Mouse (Mus musculus) lung, postnatal 25 days (tissue): ENCODE data around the gene Tmem182.
A peak's percentile ranks its signal among the peaks of the same experiment; 100 is the strongest.

Source experiments
- DNase-seq: peaks from one replicate; pipeline ENCODE4 v3.0.0; 2022; ENCODE audit warnings: low spot score

Gene Tmem182

GRCm38 (mm10) chr1:40805351-40805750 is at the start of gene Tmem182:
Gene Tmem182, plus strand, starts transcription at chr1:40805601.
- DNase-seq, result no peak

DNA sequence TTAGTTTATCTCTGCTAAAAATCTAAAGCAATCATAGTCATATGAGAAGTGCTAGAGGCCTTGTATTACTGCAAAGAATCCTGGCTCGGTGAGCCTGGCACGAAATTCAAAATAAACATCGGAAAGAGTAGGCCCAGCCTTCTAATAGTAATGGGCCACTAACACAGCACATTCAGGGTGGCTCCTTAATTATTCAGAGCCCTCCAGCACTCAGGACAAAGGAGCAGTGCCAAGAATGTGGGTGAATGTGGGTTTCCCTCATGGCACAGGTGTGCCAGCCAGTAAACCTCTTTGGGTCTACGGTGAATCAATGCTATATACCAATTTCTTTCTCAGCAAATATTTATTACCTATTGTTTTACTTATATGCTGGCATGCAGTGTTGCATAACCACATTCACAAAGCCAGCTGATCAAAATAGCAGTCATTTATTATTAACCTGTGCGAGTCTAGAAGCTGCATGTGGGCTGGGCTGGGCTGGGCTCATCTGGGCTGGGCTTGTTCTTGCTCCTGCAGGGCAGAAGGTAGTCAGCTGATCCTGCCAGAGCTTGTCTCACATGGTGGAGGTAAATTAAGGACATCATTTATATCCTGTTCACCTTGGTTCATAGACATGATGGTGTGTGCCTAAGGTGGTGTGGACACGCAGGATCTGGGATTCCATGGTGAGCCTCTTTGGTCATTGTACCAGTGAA is 45.5 kb upstream of the Tmem182 start:
- no peak for DNase-seq

DNA sequence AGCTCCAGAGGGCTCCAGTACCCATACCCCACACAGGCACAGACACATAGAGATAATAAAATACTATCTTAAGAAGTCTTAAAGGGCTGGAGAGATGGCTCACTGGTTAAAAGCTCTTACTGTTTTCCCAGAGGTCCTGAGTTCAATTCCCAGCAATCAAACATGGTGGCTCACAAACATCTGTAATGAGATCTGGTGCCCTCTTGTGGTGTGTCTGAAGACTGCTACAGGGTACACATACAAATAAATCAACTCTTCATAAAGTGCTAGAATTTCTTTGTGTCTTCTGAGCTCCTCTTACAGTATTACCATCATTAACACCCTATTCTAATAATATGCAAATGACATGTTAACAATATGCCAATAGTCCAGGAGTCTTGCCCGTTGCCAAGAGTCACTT is 41.4 kb upstream of the Tmem182 start:
- no peak for DNase-seq

GRCm38 (mm10) chr1:40764701-40765275 is 40.6 kb upstream of the Tmem182 start:
- no peak for DNase-seq

DNA sequence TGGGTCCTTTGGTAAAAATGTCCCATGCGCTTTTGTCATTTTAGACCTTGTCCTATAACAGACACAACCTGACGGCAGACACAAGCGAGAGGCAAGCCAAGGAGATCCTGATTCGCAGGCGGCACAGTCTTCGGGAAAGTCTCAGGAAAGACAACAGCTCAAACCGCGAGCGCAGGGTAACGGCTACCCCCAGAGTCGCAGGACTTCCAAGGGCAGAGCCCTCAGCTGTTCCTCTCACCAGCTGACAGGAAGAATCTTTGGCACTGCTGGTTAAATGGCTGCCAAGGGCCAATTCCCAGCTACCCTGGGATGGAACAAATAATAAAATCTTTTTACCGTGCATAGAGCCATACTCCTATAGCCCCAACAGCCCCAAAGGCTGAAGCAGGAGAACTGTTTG is 39.9 kb upstream of the Tmem182 start:
- DNase-seq, result no peak

DNA sequence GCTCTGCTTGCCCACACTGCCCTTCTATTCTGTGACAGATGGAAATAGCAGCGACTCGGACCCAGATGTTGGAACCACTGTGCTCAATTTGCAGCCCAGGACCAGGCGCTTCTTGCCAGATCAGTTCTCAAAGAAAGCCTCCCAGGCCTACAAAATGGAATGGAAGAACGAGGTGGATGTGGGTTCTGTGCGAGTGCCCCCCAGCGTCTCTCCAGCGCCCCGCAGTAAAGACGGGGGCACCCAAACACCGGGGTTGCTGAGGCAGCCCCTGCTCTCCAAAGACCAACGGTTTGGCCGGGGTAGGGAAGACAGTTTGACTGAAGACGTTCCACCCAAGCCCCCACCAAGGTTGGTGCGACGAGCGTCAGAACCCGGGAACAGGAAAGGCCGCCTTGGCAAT is 37.8 kb upstream of the Tmem182 start:
- DNase-seq, result no peak

GRCm38 (mm10) chr1:40768606-40769005 is 36.8 kb upstream of the Tmem182 start:
- no peak for DNase-seq

DNA sequence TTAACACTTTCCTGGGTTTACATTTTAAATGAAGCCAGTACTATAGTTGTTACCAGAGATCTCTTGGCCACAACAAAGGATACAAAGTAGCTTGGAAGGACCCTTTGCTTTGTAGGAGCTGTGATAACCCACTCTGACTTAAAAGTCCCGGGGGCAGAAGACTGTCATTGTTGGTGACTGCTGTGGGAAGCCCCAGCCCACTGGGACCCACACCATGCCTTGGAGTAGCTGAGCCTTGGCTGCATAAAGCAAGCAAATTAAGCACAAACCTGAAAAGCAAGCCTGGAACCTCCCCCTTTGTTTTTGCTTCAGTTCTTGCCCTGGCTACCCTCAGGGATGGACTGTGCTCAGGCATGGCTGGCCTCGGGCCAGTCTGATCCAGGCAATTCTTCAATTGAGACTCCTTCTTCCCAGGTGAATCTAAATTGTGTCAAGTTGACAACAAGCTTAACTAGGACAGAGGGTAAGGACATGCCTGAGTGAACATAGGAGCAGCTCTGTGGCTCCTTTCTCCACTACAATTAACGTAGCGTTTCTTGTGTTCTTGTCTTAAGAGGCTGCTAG is 36.0 kb upstream of the Tmem182 start:
- DNase-seq, result no peak

GRCm38 (mm10) chr1:40771196-40771970 is 34.0 kb upstream of the Tmem182 start:
- DNase-seq, result no peak

DNA sequence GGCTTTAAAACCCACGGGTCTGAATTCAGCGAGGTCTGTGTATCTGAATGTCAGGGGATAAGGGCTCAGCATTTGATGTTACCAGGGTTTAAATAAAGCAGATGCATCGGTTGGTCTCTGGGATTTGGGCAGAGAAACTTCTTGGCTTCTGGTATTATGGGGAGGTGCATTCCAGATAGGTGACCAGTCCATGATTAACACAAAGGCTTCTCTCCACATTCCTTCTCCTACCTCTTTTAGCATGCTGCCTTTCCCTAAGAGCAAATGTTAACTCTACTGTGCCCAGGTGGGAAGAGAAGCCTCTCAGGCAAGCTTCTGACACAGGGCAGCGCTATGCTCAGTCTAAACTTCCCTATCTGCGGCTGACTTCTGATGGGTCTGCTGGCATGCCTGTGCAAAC is 32.2 kb upstream of the Tmem182 start:
- DNase-seq, result no peak

DNA sequence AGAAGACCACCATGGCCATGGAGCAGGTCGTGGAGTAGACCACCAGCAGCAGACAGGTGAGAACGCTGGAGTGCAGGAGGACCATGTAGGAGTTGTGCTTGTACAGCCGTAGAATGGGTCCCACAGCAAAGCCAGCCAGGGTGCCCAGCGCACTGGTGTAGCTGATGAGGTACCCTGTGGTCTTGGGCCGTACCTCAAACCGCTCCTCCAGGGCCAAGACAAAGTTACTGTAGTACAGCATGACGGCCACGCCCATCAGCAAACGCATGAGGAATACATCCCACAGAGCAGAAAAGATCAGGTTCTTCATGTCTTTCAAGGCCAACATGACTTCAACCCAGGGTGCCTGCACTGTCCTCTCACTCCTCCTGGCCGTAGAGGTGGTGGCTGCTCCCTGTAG is 31.4 kb upstream of the Tmem182 start:
- no peak for DNase-seq

DNA sequence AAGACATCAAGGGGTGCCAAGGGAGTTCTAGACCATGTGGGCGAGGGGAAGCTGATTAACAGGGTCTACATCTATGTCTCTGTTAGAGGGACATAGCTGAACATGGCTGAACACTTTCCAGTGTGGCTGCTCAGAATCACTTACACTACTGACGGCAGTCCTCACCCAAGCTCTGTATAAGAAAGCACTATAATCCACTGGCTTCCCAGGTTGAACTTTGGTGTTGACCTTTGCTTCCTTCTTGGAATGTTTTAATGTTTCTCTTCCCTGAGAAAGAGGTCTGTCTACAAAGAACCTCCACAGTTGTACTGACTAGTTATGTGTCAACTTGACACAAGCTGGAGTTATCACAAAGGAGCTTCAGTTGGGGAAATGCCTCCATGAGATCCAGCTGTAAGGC is 29.3 kb upstream of the Tmem182 start:
- DNase-seq, result no peak

DNA sequence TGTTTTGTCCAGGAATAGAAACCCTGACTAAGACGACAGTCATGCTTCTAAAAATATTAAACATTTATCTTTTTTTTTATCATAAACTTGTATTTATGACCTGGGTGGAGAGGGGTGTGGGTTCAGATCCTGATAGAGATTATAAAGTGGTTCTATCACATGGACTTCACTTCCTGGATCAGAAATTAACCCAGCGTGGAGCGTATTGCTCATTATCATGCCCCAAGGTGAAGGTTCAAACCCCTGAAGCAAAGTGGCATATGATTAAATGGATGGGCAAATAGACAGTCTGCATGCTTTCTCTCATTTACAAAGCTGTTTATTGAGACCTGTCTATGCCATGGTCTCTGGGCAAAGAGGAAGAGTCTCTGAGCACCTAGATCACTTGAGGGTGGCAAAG is 28.6 kb upstream of the Tmem182 start:
- DNase-seq, result no peak

DNA sequence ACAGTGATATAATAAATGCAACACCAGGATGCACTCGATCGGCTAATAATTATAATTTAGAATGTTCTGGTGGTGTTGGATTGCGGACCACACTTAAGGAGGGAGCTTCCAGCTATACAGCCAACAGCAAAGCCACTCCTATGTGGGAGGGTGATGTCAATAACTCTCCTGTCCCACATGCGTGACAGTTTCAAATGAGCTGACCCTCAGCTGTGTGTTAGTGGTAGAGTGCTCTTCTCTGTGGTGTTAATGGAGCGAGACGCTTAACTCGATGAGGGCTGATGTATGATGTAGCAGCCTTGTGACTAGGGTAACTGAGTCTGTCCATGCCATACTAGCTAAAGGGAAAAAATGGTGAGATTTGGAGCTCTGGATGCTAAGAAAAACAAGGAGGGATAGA is 22.0 kb upstream of the Tmem182 start:
- no peak for DNase-seq

- no peak for DNase-seq
Observed at GRCm38 (mm10) chr1:40784306-40784705, 21.1 kb upstream of the Tmem182 start.

DNA sequence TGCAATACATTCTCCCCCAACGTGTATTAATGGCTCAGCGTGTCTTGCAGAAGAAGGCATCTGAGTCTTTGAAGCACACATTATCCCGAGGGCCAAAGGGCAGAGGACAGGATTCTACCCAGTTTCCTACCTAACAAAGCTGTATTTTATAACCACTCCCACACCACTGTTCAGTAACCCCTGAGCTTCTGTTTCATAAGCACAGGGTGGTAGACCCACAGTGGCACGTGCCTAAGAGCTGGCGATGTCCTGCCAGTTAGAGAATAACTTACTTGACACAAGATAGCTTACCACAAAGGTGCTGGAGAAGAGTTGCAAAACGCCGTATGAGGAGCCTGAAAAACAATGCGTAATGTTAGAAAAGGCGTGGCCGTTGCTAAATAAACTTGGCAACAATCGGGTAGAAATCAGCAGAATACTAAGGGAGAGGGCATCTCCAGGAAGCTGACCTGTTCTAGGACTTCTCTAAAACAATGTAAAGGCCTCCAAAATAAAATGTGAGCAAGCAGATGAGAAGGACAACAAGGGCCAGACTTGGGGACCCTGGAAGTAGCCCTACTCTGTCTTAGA is 19.4 kb upstream of the Tmem182 start:
- no peak for DNase-seq

DNA sequence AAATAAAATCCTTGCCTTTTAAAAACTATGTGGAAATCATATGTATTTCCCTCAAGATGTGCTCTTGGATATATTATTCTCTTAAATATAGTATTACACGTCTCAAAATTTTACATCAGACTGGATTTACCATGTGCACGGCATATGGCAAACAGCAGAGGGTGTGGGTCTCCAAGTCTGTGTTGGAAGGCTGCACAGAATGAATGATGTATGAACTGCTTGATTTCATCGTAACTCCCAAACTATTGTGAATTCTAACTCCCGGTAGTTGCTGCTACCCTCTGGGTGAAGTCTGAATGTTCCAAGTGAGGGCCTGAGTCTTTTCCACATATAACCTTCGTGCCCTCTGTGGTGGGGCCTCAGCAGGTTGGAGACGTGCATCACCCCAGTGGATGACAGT is 16.4 kb upstream of the Tmem182 start:
- DNase-seq, result no peak

GRCm38 (mm10) chr1:40789666-40790233 is 15.7 kb upstream of the Tmem182 start:
- no peak for DNase-seq

DNA sequence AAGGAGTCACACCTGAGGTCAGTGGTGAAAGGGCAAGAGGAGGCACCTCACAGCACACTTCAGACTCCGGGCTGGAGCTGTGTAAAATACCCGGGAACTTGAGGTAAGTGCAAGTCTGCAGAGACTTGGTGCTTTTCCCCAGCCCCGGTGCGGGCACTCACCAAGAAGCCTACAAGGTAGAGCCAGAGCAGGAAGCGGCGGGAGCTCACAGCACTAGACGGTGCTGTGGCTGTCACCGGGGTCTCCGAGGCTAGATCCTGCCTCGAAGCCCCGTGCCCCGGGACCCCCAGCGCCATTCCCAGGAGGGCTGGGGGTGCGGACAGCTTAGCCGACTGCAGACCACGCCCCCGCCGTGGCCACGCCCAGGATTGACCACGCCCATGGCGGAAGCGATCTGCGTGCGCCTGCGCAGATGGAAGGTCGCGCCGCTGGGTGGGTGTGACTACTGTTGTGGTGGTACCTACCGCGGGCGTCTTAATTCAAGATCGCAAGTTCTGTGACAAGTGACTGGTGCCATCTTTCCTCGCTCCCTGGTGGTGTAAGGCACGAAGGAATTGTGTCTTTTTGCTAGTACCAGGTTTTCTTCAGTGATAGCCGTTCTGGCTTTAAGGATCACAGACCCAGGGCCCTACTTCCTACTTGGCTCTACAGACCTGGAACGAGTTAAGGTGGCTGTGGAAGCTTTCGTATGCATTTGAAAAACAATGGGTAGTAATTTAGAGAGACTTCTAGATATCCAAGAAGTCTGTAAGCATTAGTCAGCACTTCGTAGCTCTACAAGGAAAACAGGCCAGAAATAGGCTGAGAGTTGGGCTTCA is 14.9 kb upstream of the Tmem182 start, which contains the start of gene Mfsd9:
Gene Mfsd9, minus strand, starts transcription at position 364 of the 818 bp plus-strand sequence.
- peak; percentile 82 for DNase-seq

DNA sequence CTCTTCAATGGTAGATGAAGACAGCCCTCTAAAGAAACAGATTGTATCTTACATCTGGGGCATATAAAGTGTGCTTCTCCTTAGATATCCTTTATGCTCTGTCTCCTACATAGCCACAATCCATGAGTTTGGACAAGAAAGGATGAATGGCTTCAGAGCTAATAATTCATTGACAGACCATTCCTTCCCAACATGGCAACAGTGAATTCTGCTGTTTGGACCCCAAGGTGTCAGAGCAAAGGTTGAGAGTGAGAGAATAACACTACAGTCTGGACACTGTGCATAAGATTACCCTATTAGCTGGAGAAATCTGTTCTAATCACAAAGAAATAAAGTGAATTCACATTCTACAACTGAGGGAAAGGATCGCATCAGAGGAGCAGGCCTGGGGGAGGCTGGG is 9.9 kb upstream of the Tmem182 start:
- no peak for DNase-seq

DNA sequence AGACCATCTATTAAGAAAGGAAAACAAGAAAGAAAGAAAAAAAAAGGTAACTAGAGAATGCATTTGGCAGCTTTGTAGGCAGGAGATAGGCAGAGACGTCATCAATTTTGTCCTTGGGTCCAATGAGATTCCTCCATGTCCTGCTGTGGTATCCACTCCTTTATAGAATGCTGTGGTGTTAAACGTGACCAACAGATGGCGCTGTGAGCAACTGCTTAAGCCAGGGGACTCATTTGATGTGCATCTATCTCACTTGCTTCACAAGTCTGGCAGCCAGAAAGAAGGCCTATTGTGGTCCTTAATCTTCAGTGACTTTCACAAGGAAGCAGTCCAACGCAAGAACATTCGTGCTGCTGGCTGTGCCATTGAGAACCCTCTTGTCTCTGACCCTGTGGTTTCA is 8.1 kb upstream of the Tmem182 start:
- DNase-seq, result peak; percentile 41
